Mouse (Mus musculus): ENCODE data around the gene Stn1. TPM values are rescaled to one million over a fixed set of nuclear protein-coding genes. Genes with fewer than 3 reads are reported as not detected.

Stn1 gene
- polyA plus RNA-seq, 1 experiment from 2014 or later: 58.2 TPM

- 0 out of 2 replicates have a peak overlapping the region, but pooled peaks have one; percentile 36 for H3K9ac ChIP-seq
- H3K4me2 ChIP-seq: no peak overlapping the region
- H3K4me1 ChIP-seq: peaks cover 71% of the 10 kb centered on the region
- H3K4me3 ChIP-seq: no peak overlapping the region
- no peaks in the 10 kb centered on the region for H3K27me3 ChIP-seq
- ATAC-seq (ENCODE audit: insufficient number of reproducible peaks, insufficient read depth, low FRiP score, low TSS enrichment, low read depth): no peak
- 75% methylated on average over 13 of the region's 13 CpGs for WGBS
- H3K9me3 ChIP-seq: no peaks in the 10 kb centered on the region
- no peak overlapping the region for H3K27ac ChIP-seq
- 0 out of 2 replicates have a peak, but pooled peaks cover 6% of the 10 kb centered on the region for H3K36me3 ChIP-seq
These were observed 79.4 kb downstream of the Stn1 start for GRCm38 (mm10) chr19:47457711-47458503.

DNA sequence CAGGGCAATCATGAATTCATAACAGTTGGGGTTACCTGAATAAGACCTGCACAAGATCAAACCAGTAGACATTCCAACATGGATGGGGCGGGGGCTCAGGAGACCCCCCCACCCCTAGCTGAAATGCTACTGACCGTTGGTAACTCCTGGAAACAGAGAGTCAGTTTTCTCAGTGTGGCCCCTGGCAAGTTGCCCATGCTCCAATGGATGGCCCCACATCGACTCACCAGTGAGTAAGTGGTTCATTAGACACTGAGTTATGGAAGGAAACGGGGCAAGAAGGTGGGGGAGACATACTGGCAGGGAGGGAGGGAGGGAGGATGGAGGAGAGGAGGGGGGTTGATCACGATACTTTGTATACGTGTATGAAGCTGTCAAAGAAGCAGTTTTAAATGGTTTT, 81.3 kb downstream of the Stn1 start:
- no peak for ATAC-seq (ENCODE audit: insufficient number of reproducible peaks, insufficient read depth, low FRiP score, low TSS enrichment, low read depth)
- 69% methylated on average over 6 of the region's 6 CpGs for WGBS
- H3K4me2 ChIP-seq: no peak overlapping the region
- H3K27me3 ChIP-seq: no peaks in the 10 kb centered on the region
- no peak overlapping the region for H3K4me3 ChIP-seq
- no peaks in the 10 kb centered on the region for H3K9me3 ChIP-seq
- peaks cover 60% of the 10 kb centered on the region for H3K4me1 ChIP-seq
- no peak overlapping the region for H3K9ac ChIP-seq
- H3K27ac ChIP-seq: no peak overlapping the region
- no peaks in the 10 kb centered on the region for H3K36me3 ChIP-seq

DNA sequence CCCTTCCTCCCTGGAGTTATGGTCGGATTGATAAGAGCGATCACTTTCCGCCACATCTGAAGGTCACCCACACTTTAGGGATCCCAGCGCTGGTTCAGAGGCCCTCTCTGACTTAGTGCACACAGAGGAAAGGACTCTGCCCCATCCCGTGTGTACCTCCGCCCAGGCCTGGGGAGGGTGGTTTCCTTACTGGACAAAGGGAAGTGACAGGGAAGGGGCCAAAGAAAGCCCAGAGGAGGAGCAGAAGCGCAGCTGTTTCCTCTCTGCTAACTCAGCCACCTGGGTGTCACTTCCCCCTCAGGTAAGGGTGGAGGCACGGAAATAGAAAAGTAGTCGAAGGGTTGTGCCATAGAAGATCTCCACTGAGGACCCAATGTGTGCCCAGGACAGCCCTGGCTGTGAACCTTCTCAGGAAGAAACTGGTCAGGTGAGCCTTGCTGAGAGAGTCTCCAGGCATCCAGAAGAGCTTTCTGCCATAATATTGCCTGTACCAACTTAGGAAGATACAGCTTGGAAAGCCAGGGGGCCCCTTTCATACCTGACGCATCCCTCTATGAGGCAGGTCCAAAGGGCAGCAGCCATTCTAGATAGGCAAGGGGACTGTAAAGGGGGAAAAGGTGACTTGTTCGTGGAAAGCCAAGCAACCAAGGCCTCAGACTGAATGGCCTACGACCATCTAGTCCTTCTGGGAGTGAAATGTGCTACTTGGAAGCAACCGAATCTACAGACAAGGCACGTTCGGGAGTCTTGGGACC, 82.1 kb downstream of the Stn1 start:
- no peak overlapping the region for H3K9ac ChIP-seq
- no peaks in the 10 kb centered on the region for H3K36me3 ChIP-seq
- no peak overlapping the region for H3K27ac ChIP-seq
- no peaks in the 10 kb centered on the region for H3K9me3 ChIP-seq
- 86% methylated on average over 15 of the region's 15 CpGs for WGBS
- H3K4me1 ChIP-seq: peaks cover 60% of the 10 kb centered on the region
- no peak overlapping the region for H3K4me3 ChIP-seq
- H3K27me3 ChIP-seq: no peaks in the 10 kb centered on the region
- no peak for ATAC-seq (ENCODE audit: insufficient number of reproducible peaks, insufficient read depth, low FRiP score, low TSS enrichment, low read depth)
- no peak overlapping the region for H3K4me2 ChIP-seq

- no peak overlapping the region for H3K4me2 ChIP-seq
- no peaks in the 10 kb centered on the region for H3K9me3 ChIP-seq
- H3K4me1 ChIP-seq: peaks cover 60% of the 10 kb centered on the region
- WGBS: 63% methylated on average over 11 of the region's 11 CpGs
- no peaks in the 10 kb centered on the region for H3K27me3 ChIP-seq
- H3K27ac ChIP-seq: peak overlapping the region; percentile 75
- H3K4me3 ChIP-seq: no peak overlapping the region
- no peak for ATAC-seq (ENCODE audit: insufficient number of reproducible peaks, insufficient read depth, low FRiP score, low TSS enrichment, low read depth)
- no peaks in the 10 kb centered on the region for H3K36me3 ChIP-seq
- H3K9ac ChIP-seq: peak overlapping the region; percentile 52; the same call in 1 of the 2 replicates
These were observed 82.9 kb downstream of the Stn1 start for GRCm38 (mm10) chr19:47454167-47455000.

DNA sequence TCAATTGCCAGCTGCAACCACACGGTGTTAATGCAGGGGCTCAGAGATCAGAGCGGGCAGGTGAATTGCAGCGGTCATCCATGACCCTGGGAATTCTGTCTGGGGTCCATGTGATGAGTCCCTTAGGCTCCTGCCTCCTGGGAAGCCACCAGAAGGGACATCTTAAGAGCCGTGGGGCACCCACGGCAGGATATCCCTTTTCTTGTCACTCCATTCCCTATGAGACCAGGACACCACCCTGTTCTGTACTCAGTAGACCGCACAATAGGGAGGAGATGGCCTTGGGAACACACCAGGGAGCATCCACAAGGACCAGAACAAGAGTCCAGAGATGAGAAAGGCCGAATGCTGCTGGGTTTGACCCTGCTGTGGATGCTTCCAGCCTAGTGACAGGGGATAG, 84.0 kb downstream of the Stn1 start:
- ATAC-seq (ENCODE audit: insufficient number of reproducible peaks, insufficient read depth, low FRiP score, low TSS enrichment, low read depth): no peak
- Histone ChIP-seq H3K27ac (peak overlapping the region; percentile 75), H3K4me1 (peaks cover 60% of the 10 kb centered on the region)

GRCm38 (mm10) chr19:47452682-47453081, 84.6 kb downstream of the Stn1 start:
- H3K27ac ChIP-seq: no peak overlapping the region
- no peaks in the 10 kb centered on the region for H3K9me3 ChIP-seq
- H3K4me2 ChIP-seq: no peak overlapping the region
- 86% methylated on average over 10 of the region's 10 CpGs for WGBS
- no peaks in the 10 kb centered on the region for H3K36me3 ChIP-seq
- H3K4me3 ChIP-seq: no peak overlapping the region
- H3K9ac ChIP-seq: no peak overlapping the region
- H3K27me3 ChIP-seq: no peaks in the 10 kb centered on the region
- H3K4me1 ChIP-seq: peaks cover 60% of the 10 kb centered on the region
- no peak for ATAC-seq (ENCODE audit: insufficient number of reproducible peaks, insufficient read depth, low FRiP score, low TSS enrichment, low read depth)

More for the DNA sequence above, 84.0 kb downstream of the Stn1 start:
- H3K4me3 ChIP-seq: no peak overlapping the region
- no peaks in the 10 kb centered on the region for H3K36me3 ChIP-seq
- WGBS: 88% methylated on average over 7 of the region's 7 CpGs
- H3K9me3 ChIP-seq: no peaks in the 10 kb centered on the region
- H3K27me3 ChIP-seq: no peaks in the 10 kb centered on the region
- no peak overlapping the region for H3K4me2 ChIP-seq
- 0 out of 2 replicates have a peak overlapping the region, but pooled peaks have one; percentile 52 for H3K9ac ChIP-seq

GRCm38 (mm10) chr19:47452211-47452610, 85.1 kb downstream of the Stn1 start:
- 84% methylated on average over 7 of the region's 7 CpGs for WGBS

GRCm38 (mm10) chr19:47451476-47452113, 85.7 kb downstream of the Stn1 start:
- Histone ChIP-seq H3K4me1 (peaks cover 69% of the 10 kb centered on the region), H3K4me2 (no peak overlapping the region), H3K27ac (no peak overlapping the region), H3K36me3 (no peaks in the 10 kb centered on the region), H3K9me3 (no peaks in the 10 kb centered on the region), H3K27me3 (no peaks in the 10 kb centered on the region), H3K4me3 (no peak overlapping the region), H3K9ac (no peak overlapping the region)
- 78% methylated on average over 10 of the region's 10 CpGs for WGBS
- no peak for ATAC-seq (ENCODE audit: insufficient number of reproducible peaks, insufficient read depth, low FRiP score, low TSS enrichment, low read depth)

More at GRCm38 (mm10) chr19:47452211-47452610, 85.1 kb downstream of the Stn1 start:
- H3K4me3 ChIP-seq: no peak overlapping the region
- no peak overlapping the region for H3K4me2 ChIP-seq
- no peak for ATAC-seq (ENCODE audit: insufficient number of reproducible peaks, insufficient read depth, low FRiP score, low TSS enrichment, low read depth)
- H3K36me3 ChIP-seq: no peaks in the 10 kb centered on the region
- H3K27me3 ChIP-seq: no peaks in the 10 kb centered on the region
- H3K9ac ChIP-seq: no peak overlapping the region
- H3K27ac ChIP-seq: no peak overlapping the region
- no peaks in the 10 kb centered on the region for H3K9me3 ChIP-seq
- H3K4me1 ChIP-seq: peaks cover 63% of the 10 kb centered on the region

Other genes with a start within 250 kb of the Stn1 start
- 9.4 and 10.0 TPM in 2 replicates for gene Sh3pxd2a, start 73.1 kb downstream of the Stn1 start, polyA plus RNA-seq (2015; fragmentation: Nextera tagmentation; extraction: Ambion mirVana)
- gene Slk, start 42.2 kb upstream of the Stn1 start, polyA plus RNA-seq (2015; fragmentation: Nextera tagmentation; extraction: Ambion mirVana): 12.9 and 15.2 TPM in 2 replicates
- 22.9 and 26.3 TPM in 2 replicates for gene Col17a1, start 154.6 kb upstream of the Stn1 start, polyA plus RNA-seq (2015; fragmentation: Nextera tagmentation; extraction: Ambion mirVana)
- gene Sfr1, start 194.2 kb upstream of the Stn1 start, polyA plus RNA-seq (2015; fragmentation: Nextera tagmentation; extraction: Ambion mirVana): 283 and 318 TPM in 2 replicates

All from embryonic facial prominence, embryonic 13.5 days (tissue).